Mouse (Mus musculus): ENCODE data around the gene 4921517D22Rik. TPM values are rescaled to one million over a fixed set of nuclear protein-coding genes. Genes with fewer than 3 reads are reported as not detected.
"Not testable (repeated sequence)": the region's sequence is repeated elsewhere in the genome, so short reads cannot be mapped to it uniquely, and the experiment has no call there.

Gene 4921517D22Rik
- not detected in 2 replicates for polyA plus RNA-seq (2014; fragmentation: Nextera tagmentation; extraction: Ambion mirVana)

DNA sequence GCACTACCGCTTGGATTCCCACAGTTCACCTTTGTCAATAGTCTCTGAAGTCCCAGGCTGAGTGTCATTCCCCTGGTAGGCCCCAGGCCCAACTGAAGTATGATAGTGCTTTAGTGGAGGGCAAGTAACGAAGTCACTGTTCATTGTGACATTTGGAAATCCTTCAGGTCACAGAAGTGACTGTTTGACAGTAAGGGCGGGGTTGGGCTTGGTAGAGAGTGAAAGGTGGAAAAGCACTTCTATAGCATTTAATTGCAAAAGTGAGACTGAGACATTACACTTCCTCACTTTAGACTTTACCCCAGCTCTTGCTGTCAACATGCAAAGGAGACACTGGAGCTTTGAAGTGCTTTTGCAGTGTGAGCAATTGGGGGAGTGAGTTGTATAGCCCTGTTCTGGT is at the start of gene 4921517D22Rik:
TSS of gene 4921517D22Rik (minus strand) at position 101 of the 400 bp plus-strand sequence.
- Histone ChIP-seq H3K9ac (no peak within 1 kb of the TSS), H3K4me2 (no peak within 1 kb of the TSS), H3K27me3 (ENCODE audit: insufficient read depth, low read length) (no peaks in the 10 kb centered on the region), H3K9me3 (ENCODE audit: low read depth, low read length) (no peaks in the 10 kb centered on the region), H3K27ac (ENCODE audit: low read depth) (no peak within 1 kb of the TSS), H3K36me3 (ENCODE audit: insufficient read depth) (no peaks in the 10 kb centered on the region), H3K4me1 (ENCODE audit: insufficient read depth) (no peaks in the 10 kb centered on the region), H3K4me3 (ENCODE audit: low read depth, low read length) (no peak within 1 kb of the TSS)
- DNase-seq (no peak), ATAC-seq (ENCODE audit: insufficient read depth) (no peak)
- 71% methylated on average over 3 of the region's 3 CpGs for WGBS
- TF ChIP-seq CTCF (IDR thresholded peaks at IDR 0.05; ENCODE audit: low read depth), result no peak

DNA sequence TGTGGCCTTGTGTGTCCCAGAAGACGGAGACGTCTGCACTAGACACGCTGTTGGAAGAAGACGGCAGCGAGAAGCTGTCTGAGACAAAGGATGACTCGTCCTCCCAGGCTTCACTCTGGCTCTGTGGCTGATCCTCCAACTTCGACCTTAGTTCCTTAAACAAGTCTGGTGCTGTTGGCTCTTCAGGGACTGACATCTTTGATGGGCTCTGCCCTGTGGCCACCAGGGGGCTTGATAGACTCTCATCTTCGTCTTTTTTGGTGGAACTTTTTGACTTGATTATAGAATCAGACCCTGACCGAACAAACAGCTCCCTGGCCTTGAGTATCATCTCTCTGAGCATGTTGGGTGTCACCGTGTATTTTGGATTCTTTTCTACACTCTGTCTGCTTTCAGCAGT is 47.8 kb upstream of the 4921517D22Rik start:
- peak; percentile 51 for DNase-seq
- H3K4me2 ChIP-seq, result no peak overlapping the region
- no peak overlapping the region for H3K27ac ChIP-seq (ENCODE audit: low read depth)
- TF ChIP-seq CTCF (IDR thresholded peaks at IDR 0.05; ENCODE audit: low read depth), result peak; percentile 58
- H3K4me3 ChIP-seq (ENCODE audit: low read depth, low read length), result no peak overlapping the region
- no peaks in the 10 kb centered on the region for H3K4me1 ChIP-seq (ENCODE audit: insufficient read depth)
- no peak overlapping the region for H3K9ac ChIP-seq
- H3K9me3 ChIP-seq (ENCODE audit: low read depth, low read length), result no peaks in the 10 kb centered on the region
- H3K36me3 ChIP-seq (ENCODE audit: insufficient read depth), result no peaks in the 10 kb centered on the region
- WGBS, result 70% methylated on average over 10 of the region's 10 CpGs
- no peaks in the 10 kb centered on the region for H3K27me3 ChIP-seq (ENCODE audit: insufficient read depth, low read length)
- ATAC-seq (ENCODE audit: insufficient read depth), result no peak

DNA sequence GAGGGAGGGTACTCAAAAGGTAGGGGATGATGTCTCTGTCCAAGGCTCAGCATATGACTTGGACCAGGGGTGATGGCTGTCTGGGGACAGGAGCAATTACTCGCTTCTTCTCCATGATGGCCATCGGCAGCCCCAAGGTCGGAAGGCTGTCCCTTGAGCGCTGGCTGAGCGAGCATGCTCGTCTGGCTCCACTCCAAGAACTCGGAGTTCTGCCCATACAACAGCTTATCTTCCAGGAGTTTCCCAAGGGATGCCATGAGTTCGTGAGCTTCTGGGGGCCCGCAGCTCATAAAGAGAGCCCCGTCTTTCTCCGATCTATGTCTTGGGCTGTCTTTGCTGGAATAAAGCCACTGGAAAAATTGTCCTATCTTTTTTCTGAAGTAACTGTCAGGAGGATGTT is 47.2 kb upstream of the 4921517D22Rik start:
- H3K4me3 ChIP-seq (ENCODE audit: low read depth, low read length), result no peak overlapping the region
- 70% methylated on average over 11 of the region's 11 CpGs for WGBS
- no peaks in the 10 kb centered on the region for H3K36me3 ChIP-seq (ENCODE audit: insufficient read depth)
- DNase-seq (peak; percentile 17), ATAC-seq (ENCODE audit: insufficient read depth) (no peak)
- H3K9ac ChIP-seq, result no peak overlapping the region
- no peaks in the 10 kb centered on the region for H3K9me3 ChIP-seq (ENCODE audit: low read depth, low read length)
- no peaks in the 10 kb centered on the region for H3K27me3 ChIP-seq (ENCODE audit: insufficient read depth, low read length)
- no peaks in the 10 kb centered on the region for H3K4me1 ChIP-seq (ENCODE audit: insufficient read depth)
- no peak overlapping the region for H3K4me2 ChIP-seq
- H3K27ac ChIP-seq (ENCODE audit: low read depth), result no peak overlapping the region
- TF ChIP-seq CTCF (IDR thresholded peaks at IDR 0.05; ENCODE audit: low read depth), result no peak

DNA sequence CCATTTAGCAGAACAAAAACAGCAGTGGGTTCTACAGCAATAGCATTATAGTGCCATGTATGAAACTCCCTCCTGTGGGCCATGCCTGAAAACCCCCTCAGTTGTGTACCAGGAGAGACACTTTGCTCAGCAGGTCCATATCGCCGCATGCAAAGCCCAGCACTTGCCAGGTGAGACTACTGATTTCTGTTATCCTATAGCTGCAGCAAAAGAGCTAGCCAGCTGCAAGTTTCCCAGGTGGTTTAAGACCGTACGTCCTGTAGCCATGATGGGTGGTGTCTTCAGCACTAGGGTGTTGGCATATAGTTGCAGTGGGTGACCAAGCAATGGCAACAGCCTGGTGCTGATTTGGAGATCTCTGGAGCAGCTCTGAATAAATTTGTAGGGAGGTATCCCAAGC is 45.5 kb upstream of the 4921517D22Rik start:
- Histone ChIP-seq H3K4me3 (ENCODE audit: low read depth, low read length) (no peak overlapping the region), H3K36me3 (ENCODE audit: insufficient read depth) (no peaks in the 10 kb centered on the region), H3K9me3 (ENCODE audit: low read depth, low read length) (no peaks in the 10 kb centered on the region), H3K4me2 (no peak overlapping the region), H3K9ac (no peak overlapping the region), H3K27ac (ENCODE audit: low read depth) (no peak overlapping the region; the same call in 1 of the 2 replicates), H3K4me1 (ENCODE audit: insufficient read depth) (no peaks in the 10 kb centered on the region), H3K27me3 (ENCODE audit: insufficient read depth, low read length) (no peaks in the 10 kb centered on the region)
- TF ChIP-seq CTCF (IDR thresholded peaks at IDR 0.05; ENCODE audit: low read depth), result no peak
- no peak for ATAC-seq (ENCODE audit: insufficient read depth)
- DNase-seq, result no peak
- 87% methylated on average over 4 of the region's 4 CpGs for WGBS

DNA sequence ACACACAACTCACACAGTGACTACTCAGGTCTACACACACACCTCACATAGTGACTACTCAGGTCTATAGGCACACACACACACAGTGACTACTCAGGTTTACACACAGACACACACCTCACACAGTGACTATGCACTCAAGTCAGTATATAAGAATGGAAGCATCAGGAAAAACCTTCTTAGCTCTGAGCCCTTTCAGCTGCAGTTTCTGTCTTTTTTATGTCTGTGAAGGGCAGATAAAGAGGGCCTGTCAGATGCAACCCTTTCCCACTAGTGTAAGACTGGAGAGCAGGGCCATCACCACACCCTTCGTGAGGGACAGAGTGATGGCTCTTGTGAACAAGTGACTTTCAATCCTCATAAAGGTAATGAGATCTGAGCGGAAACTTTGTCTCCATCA is 44.5 kb upstream of the 4921517D22Rik start:
- 77% methylated on average over 2 of the region's 2 CpGs for WGBS
- no peaks in the 10 kb centered on the region for H3K9me3 ChIP-seq (ENCODE audit: low read depth, low read length)
- ATAC-seq (ENCODE audit: insufficient read depth), result no peak

DNA sequence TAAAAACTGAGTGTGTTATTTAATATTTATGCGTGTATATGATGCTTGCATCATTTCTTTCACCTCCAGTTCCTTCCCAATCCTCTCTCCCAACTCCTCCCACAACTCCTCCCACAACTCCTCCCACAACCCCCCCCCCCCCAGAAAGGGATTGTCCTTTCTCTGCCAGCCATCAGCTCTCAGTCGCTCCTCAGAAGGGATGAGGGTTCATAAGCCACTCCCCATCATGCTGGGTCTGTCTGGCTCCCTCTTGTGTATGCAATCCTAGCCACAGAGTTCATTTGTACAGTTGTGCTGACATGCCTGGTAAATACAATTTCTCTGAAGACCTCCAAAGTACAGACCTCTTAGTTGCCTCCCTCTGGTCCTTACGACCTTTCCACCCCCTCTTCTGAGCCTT is 41.3 kb upstream of the 4921517D22Rik start:
- 34% methylated on average over 3 of the region's 3 CpGs for WGBS

More for the DNA sequence above, 44.5 kb upstream of the 4921517D22Rik start:
- H3K36me3 ChIP-seq (ENCODE audit: insufficient read depth), result no peaks in the 10 kb centered on the region
- H3K27me3 ChIP-seq (ENCODE audit: insufficient read depth, low read length), result no peaks in the 10 kb centered on the region
- TF ChIP-seq CTCF (IDR thresholded peaks at IDR 0.05; ENCODE audit: low read depth), result no peak
- H3K4me3 ChIP-seq (ENCODE audit: low read depth, low read length), result no peak overlapping the region
- no peak overlapping the region for H3K27ac ChIP-seq (ENCODE audit: low read depth)
- no peak for DNase-seq
- H3K4me2 ChIP-seq, result no peak overlapping the region
- no peak overlapping the region for H3K9ac ChIP-seq
- no peaks in the 10 kb centered on the region for H3K4me1 ChIP-seq (ENCODE audit: insufficient read depth)

DNA sequence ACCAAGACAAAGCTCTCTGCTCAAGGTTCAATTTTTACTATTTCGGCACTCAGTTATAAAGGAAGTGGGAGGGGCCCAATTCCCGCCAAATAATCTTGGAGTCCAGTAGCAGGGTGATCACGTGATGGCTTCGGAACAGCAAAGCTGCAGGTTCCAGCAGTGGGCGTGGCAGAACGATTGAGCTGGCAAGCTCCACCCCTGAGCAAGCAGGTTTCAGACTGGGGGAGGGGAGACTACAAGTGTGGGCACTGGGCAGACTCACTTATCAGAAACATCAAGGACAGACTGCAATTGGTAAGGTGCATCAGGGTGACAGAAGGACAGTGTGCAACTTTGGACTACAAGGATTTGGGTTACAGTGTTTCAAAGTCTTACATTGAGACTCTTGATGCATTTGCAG is 40.4 kb upstream of the 4921517D22Rik start:
- not testable (repeated sequence) for H3K4me1 ChIP-seq (ENCODE audit: insufficient read depth); H3K4me2 ChIP-seq; ATAC-seq (ENCODE audit: insufficient read depth); H3K4me3 ChIP-seq (ENCODE audit: low read depth, low read length); H3K36me3 ChIP-seq (ENCODE audit: insufficient read depth); H3K9me3 ChIP-seq (ENCODE audit: low read depth, low read length); H3K9ac ChIP-seq; H3K27me3 ChIP-seq (ENCODE audit: insufficient read depth, low read length); H3K27ac ChIP-seq (ENCODE audit: low read depth); DNase-seq
- WGBS, result 27% methylated on average over 6 of the region's 6 CpGs

More for the DNA sequence above, 41.3 kb upstream of the 4921517D22Rik start:
- Histone ChIP-seq H3K9me3 (ENCODE audit: low read depth, low read length) (no peaks in the 10 kb centered on the region), H3K4me3 (ENCODE audit: low read depth, low read length) (no peak overlapping the region), H3K27me3 (ENCODE audit: insufficient read depth, low read length) (no peaks in the 10 kb centered on the region), H3K4me2 (no peak overlapping the region), H3K9ac (no peak overlapping the region), H3K27ac (ENCODE audit: low read depth) (no peak overlapping the region), H3K4me1 (ENCODE audit: insufficient read depth) (no peaks in the 10 kb centered on the region), H3K36me3 (ENCODE audit: insufficient read depth) (no peaks in the 10 kb centered on the region)
- ATAC-seq (ENCODE audit: insufficient read depth), result peak; percentile 78
- DNase-seq, result peak; percentile 68
- peak; percentile 41 for TF ChIP-seq CTCF (IDR thresholded peaks at IDR 0.05; ENCODE audit: low read depth)

DNA sequence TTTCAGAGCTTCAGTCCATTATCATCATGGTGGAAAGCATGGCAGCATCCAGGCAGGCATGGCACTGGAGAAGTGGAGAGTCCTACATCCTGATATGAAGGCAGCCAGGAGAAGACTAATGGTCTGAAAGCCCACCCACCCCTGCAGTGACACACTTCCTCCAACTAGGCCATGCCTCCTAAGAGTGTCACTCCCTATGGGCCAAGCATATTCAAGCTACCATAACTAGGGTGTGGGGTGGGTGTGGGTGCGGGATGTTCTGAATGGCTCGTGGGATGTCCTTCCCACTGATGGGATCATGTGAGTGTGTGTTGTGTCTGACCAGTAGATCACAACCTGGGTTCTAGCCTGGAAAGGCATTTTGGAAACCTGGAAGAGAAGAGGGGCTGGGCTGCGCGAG is 40.0 kb upstream of the 4921517D22Rik start:
- no peak for DNase-seq
- Histone ChIP-seq H3K27ac (ENCODE audit: low read depth) (no peak overlapping the region), H3K9me3 (ENCODE audit: low read depth, low read length) (no peaks in the 10 kb centered on the region), H3K4me3 (ENCODE audit: low read depth, low read length) (no peak overlapping the region), H3K4me1 (ENCODE audit: insufficient read depth) (no peaks in the 10 kb centered on the region), H3K27me3 (ENCODE audit: insufficient read depth, low read length) (no peaks in the 10 kb centered on the region), H3K4me2 (no peak overlapping the region), H3K9ac (no peak overlapping the region), H3K36me3 (ENCODE audit: insufficient read depth) (no peaks in the 10 kb centered on the region)
- WGBS, result 88% methylated on average over 2 of the region's 4 CpGs
- TF ChIP-seq CTCF (IDR thresholded peaks at IDR 0.05; ENCODE audit: low read depth), result no peak
- ATAC-seq (ENCODE audit: insufficient read depth), result no peak

Measured in lung, embryonic 14.5 days (tissue).